Mouse (Mus musculus): ENCODE results near the gene Slc26a3.

The Slc26a3 gene

DNA sequence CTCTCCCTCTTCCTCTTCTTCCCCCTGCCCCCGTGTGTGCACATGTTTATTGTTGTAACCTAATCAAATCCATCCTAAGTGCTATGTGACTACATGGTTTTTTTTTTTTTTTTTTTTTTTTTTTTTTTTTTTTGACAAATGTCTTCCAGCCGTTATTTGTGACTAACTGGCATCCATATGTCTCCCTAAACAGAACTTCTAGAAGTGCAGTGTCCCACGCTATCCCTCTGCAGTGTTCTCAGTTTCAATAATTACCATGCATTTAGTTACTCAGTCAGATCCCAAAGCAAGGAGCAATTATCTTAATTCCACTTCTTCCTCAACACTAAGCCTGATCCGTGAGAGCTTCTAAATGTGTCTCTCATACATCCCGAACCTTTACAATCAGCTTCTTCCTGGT, 120.5 kb downstream of the Slc26a3 start:
- ATAC-seq (ENCODE audit: insufficient number of reproducible peaks, low FRiP score, low TSS enrichment), result no peak

GRCm38 (mm10) chr12:31512634-31513411, 122.2 kb downstream of the Slc26a3 start:
- no peak for ATAC-seq (ENCODE audit: insufficient number of reproducible peaks, low FRiP score, low TSS enrichment)

DNA sequence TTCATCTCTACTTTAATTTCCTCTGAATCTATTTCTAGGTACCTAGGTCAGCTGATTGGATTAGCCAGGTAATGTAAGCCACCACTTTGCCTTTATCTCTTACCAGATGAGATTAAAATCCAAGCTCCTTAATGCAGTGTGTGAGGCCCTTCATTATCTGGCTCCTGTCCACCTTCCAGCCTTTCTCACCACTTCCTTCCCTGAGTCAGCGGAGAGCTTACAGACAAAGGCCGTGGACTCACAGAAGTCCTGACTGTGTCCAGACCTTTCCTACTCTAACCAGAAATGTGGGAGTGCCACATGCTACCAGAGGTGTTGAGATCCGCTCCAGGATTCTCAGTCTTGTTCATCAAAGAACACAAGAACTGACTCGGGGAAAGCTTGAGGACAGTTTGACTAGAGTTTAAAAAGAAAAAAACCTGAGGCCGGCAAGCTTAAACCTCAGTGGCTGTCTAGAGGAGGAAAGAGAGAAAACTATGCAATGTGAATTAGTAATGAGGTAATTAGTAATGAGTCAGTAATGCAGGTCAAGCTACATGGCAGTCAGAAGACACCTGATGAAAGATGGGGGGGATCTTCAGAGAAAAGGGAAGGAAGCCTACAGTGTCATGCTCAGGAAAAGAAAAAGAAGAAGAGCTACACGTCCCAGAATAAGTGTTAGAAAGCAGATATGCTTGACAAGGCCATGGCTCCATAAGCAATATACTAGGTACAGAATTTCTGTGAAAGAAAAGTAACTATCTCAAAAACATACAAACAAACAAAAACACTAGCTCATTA, 123.2 kb downstream of the Slc26a3 start:
- no peak for ATAC-seq (ENCODE audit: insufficient number of reproducible peaks, low FRiP score, low TSS enrichment)

DNA sequence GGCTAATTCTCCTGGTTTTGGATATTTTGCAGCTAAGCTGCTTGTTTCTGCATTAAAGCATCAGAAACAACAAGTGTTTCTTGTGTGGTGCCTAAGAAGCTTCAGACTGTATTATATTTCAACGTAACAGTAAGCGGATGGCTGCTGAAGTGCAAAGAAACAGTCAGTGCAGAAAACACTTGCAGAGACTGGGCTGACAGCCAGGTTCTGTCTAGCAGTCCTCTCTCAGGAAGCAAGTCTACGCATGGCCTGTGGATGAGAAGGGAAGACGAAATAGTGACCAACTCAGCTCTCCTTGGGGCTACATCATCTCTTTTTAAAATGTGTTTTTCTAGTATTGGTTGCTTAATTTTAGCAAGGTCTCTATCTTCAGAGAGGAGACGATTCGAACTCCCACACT, 129.4 kb downstream of the Slc26a3 start:
- no peak for ATAC-seq (ENCODE audit: insufficient number of reproducible peaks, low FRiP score, low TSS enrichment)

DNA sequence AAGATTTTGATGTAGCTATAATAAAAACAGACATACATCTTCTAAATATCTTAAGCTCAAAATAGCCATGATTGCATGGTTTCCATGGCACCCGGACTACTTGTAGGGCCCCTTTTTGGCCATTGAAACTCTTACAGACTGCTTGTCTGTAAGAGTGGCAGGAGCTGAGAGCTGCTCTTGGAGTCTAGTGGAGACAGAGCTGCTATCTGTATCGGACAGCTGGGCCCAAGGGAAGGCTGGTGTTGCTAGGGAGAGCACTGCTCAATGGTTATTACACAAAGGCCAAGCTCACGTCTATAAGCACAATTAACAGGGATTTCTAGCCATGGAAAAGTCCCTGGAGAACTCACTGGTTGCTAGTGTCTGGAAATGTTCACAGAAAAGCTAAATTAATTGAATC, 130.7 kb downstream of the Slc26a3 start:
- ATAC-seq (ENCODE audit: insufficient number of reproducible peaks, low FRiP score, low TSS enrichment), result no peak

Data from cerebellum, adult (tissue).